10 mouse cellular contexts compared by ENCODE assay signal in genomic region chr9:96135461-96135860, GRCm38 (mm10). TPM values are rescaled to one million over a fixed set of nuclear protein-coding genes. Genes with fewer than 3 reads are reported as not detected.
DNase-seq lines count a peak whose midpoint lies in the region; ATAC-seq and TF ChIP-seq lines count a peak whose summit lies in the region.
"Had no signal": no experiment of that assay in that cellular context is flagged by ENCODE, and none has a peak within 500 bp of the region (broad histone marks: within the 10 kb centered on the region; RNA-seq: fewer than 3 reads in every experiment).

No protein-coding gene starts in this region.

- no peak overlapping the region for H3K4me3 ChIP-seq in thymus, adult 2 months (ENCODE audit: control insufficient read depth, insufficient read depth, low read length)
- H3K4me3 ChIP-seq in stomach, embryonic 15.5 days (replicated peaks) = no peak overlapping the region
- H3K4me3 ChIP-seq: limb, embryonic 10.5 days; midbrain, embryonic 10.5 days had no signal

- peak; percentile 13 for DNase-seq in heart, postnatal 25 days (ENCODE audit: low spot score)
- DNase-seq in heart, adult 18-20 months = no peak
- DNase-seq in thymus, adult 2 months = peak; percentile 9
- no peak for DNase-seq in thymus, adult 18-20 months
- DNase-seq in spleen, postnatal 4 days (ENCODE audit: low spot score in 2 of 2) = no peak
- DNase-seq in liver = no peak

- no peak overlapping the region for H3K9ac ChIP-seq in stomach, embryonic 15.5 days
- H3K9ac ChIP-seq: liver, embryonic 14.5 days had no signal

- no peak for TF ChIP-seq CTCF in thymus, adult 2 months (IDR thresholded peaks at IDR 0.05; ENCODE audit: borderline replicate concordance, control insufficient read depth, extremely low read depth, insufficient read depth, low read length, poor library complexity)

- intact Hi-C loops in heart, postnatal 25 days (cut with DNase I) = no loop called here

- no peak for TF ChIP-seq POLR2A in thymus, adult 2 months (IDR thresholded peaks at IDR 0.05; ENCODE audit: control insufficient read depth, extremely low read depth, insufficient read depth, low read length, poor library complexity)

- H3K27ac ChIP-seq in thymus, adult 2 months (ENCODE audit: control insufficient read depth, insufficient read depth, low read length) = no peak overlapping the region
- H3K27ac ChIP-seq in stomach, embryonic 15.5 days = peak overlapping the region; percentile 64; the same call in 1 of the 2 replicates
- H3K27ac ChIP-seq: limb, embryonic 10.5 days; liver, embryonic 14.5 days; midbrain, embryonic 10.5 days had no signal

- H3K36me3 ChIP-seq in thymus, adult 2 months (ENCODE audit: control insufficient read depth, insufficient read depth, low read length) = no peaks in the 10 kb centered on the region
- no peaks in the 10 kb centered on the region for H3K36me3 ChIP-seq in stomach, embryonic 15.5 days
- H3K36me3 ChIP-seq: limb, embryonic 10.5 days; midbrain, embryonic 10.5 days had no signal

- H3K4me2 ChIP-seq in stomach, embryonic 15.5 days = no peak overlapping the region

- no peaks in the 10 kb centered on the region for H3K27me3 ChIP-seq in thymus, adult 2 months (ENCODE audit: control insufficient read depth, insufficient read depth, low read length)
- H3K27me3 ChIP-seq in stomach, embryonic 15.5 days (replicated peaks) = no peaks in the 10 kb centered on the region

- no peaks in the 10 kb centered on the region for H3K9me3 ChIP-seq in stomach, embryonic 15.5 days
- H3K9me3 ChIP-seq: limb, embryonic 10.5 days; midbrain, embryonic 10.5 days had no signal

- 35% methylated on average over 7 of the region's 7 CpGs for WGBS in thymus, adult 2 months
- 66% methylated on average over 7 of the region's 7 CpGs for WGBS in stomach, embryonic 15.5 days

- peaks cover 7% of the 10 kb centered on the region for H3K4me1 ChIP-seq in thymus, adult 2 months (replicated peaks; ENCODE audit: control insufficient read depth, insufficient read depth, low read length)
- H3K4me1 ChIP-seq in stomach, embryonic 15.5 days = peaks cover 9% of the 10 kb centered on the region
- H3K4me1 ChIP-seq: limb, embryonic 10.5 days had no signal

- no peak for ATAC-seq in stomach, embryonic 15.5 days (ENCODE audit: insufficient read depth, low FRiP score, low read depth)

RNA-seq across cellular contexts. Expression of gene Gk5, which starts 16.3 kb away (rescaled TPM):
- total RNA-seq in heart, postnatal 25 days (2021) = 1 to 10 TPM; 3.4 to 4.1 TPM
- 1 to 10 TPM; 1.7 to 2.4 TPM for total RNA-seq in heart, adult 18-20 months (2021)
- polyA plus RNA-seq in thymus, adult 2 months (2012; rRNA removed) = 7.3 and 8.0 TPM in 2 replicates
- polyA plus RNA-seq in stomach, embryonic 15.5 days (2015; fragmentation: Nextera tagmentation; extraction: Ambion mirVana) = 8.5 and 9.6 TPM in 2 replicates

Comparison
In these comparisons a context has a peak if more than half of its experiments do, and no peak if none do; other contexts are left out.
1. DNase-seq: peak in heart, postnatal 25 days (single experiment) and thymus, adult 2 months (single experiment); none in heart, adult 18-20 months (0 of 2), thymus, adult 18-20 months (0 of 2), spleen, postnatal 4 days (0 of 2) and liver (single experiment).